Mouse (Mus musculus) kidney, postnatal 25 days (tissue): ENCODE data around the gene Zswim8.

ENCODE experiments used
- DNase-seq, 2 experiments: peaks; one replicate each; pipeline ENCODE4 v3.0.0; 2021; ENCODE audit warnings: mixed read lengths in 2 of 2

Zswim8 gene

DNA sequence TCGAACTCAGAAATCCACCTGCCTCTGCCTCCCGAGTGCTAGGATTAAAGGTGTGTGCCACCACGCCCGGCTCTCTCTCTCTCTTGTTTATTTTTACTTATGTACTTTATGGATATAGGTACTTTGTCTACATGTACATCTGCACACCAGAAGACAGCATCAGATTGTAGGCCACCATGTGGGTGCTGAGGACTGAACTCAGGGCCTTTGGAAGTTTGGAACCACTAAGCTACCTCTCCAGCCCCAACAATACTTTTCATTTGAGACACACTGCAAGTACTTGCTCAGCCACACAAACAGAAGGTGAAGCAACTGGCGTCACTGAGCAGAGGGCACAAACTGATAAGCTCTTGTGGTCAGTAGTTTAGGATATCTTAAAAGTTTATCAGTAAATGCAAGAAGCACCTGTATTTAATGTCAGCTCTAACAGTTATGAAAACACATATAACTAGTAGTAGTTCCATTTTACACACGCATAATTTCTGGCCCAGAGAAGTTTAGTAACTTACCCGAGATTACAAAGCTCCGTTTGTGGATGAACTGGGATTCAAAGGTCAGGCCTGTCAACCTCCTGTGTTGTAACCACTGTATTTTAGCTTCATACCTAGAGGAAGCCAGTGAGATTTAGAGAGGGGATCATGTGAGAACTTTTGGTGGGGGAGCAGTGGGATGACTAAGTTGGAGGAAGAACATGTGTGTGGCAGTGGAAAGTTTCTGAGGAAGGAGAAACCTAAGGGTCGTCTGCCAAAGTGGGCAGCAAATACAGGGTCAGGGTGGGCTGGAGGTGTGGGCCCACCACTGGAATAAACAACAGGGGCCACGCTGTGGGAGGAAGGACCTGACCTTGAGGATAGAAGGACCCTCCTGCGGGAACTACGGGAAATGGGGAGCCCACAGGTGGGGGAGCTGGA, 25.9 kb downstream of the Zswim8 start:
- no peak for DNase-seq

DNA sequence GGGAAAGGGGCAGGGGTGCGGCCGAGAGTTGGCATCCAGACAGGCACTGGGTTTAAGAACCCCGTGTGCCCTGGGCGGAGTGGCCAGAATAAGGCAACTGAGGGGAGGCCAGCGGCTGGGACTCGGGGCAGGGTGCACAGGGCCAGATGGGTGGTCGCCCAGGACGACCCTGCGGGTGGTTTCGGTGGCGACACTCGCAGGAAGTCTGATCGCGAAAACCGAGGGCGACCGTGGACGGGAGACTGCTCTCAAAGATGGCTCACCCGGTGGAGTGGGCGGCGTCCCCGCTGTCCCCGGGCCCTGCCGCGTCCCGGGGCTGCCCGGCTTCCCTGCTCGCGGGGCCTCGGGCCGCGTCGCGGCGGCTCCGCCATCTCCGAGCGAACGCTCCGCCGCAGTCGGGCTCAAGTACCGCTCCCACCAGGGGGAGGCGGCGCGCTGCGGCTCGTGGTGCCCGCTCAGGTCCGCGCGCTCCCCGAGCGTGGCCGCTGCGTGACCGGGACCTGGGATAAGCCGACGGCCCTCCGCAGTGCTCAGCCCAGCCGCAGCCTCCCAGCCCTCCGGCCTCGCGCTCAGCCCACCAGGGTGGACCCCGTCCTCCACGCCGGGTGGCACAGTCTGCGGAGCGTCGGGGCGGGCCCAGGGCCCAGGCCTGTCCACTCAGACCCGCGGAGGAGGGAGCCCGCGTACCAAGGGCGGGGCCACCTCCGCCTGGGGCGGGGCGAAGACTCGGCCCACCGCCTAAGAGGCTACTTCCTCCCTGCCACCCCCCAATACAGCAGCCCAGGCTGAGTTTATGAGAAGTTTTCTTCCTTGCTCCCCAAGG, 26.8 kb downstream of the Zswim8 start, which contains the start of gene Ndst2:
Gene Ndst2, minus strand, starts transcription at position 611 of the 823 bp plus-strand sequence.
- peak; percentile 88 to 94 for DNase-seq

DNA sequence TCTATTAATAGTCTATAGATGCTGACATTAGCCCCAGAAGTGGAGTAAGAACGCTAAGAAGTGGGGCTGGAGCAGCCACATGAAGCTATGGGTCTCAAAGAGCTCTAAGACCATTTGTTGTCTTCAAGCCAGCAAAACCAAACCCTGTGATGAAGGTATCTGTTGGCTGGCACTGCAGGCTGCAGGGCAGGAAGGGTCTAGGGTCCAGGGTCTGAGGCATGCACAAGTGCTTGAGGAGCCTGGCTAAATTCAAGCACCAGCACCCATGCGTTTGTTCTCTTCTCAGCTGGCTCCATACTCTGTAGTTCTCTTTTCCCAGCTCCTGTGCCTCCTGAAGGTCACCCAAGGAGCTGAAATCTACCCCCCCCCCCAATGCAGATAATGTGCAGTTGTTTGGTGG, 27.7 kb downstream of the Zswim8 start:
- DNase-seq = no peak

DNA sequence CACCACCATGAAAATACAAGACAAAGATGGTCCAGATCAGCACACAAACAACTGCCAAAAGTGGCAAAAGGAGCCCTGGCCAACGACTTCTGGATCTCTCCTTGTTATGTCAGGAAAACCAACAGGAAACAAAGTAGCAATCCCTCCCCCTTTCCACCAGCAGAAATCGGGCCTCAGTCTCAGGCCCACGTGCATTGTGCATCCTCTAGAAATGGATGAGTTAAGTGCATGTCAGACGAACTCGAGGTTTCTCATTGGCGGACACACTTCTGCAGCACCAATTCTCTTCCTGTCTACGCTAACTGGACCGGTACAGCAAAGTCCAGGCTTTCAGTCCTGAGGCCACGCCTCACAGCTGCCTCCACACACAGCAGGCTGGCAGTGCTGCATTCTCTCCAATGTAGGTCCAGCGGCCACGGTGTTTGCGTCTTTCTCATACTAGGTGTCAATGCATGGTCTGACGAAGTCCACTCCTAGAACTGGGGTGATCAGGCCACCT, 28.6 kb downstream of the Zswim8 start:
- DNase-seq = no peak

DNA sequence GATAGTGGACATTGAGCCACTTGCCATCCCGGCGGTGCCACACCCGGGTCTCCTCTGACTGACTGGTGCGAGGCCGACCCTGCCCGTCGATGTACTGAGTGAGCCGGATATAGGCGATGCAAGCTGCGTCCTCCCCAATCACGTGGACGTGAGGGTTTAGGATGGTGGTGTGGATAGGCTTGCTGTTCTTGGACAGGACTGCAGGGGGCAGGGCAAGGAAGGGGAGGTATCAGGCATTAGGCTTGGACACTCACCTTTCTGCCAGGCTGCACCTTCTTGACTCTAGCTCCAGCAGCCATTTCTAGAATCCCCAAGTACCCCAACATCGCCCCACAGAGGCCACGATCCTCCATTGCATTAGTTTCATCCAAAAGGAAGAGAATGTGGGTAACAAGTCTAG, 30.0 kb downstream of the Zswim8 start:
- DNase-seq = peak; percentile 72 to 85

DNA sequence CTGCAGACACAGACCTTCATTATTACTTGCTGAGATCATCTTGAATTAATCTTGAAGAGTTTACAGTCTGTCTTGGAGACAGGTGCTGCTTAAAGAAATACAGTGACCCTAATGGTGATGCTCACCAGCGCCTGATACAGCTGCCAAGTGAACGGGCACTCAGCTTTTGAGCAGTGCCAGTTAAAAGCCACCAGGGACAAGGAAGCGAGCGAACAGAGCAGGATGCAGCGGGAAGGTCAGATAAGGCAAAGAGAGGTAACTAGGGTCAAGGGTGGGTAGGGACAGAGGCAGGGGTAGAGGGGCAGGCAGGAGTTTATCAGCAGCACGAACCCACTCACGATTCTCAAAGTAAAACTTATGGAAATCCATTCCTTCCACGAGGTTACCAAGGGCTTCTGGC, 31.2 kb downstream of the Zswim8 start:
- no peak for DNase-seq

DNA sequence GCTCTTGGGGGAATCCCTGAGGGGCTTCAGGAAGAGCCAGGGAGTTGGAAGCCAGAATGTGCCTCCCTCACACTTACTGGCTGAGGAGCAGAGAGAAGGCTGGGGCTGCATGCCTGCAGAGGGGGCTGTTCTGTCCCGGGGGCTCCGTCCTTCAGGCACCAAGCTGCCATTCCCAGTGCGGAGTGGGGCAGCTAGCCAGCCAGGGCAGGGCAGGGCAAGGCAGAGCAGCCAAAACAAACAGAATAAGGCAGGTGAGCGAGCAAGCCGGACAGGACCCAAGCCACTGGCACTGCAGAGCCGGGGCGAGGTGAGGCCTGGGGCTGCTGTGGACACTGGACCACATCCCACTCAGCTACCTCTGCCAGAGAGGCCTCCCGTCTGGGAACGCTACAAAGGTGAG, 33.9 kb downstream of the Zswim8 start:
- no peak for DNase-seq

DNA sequence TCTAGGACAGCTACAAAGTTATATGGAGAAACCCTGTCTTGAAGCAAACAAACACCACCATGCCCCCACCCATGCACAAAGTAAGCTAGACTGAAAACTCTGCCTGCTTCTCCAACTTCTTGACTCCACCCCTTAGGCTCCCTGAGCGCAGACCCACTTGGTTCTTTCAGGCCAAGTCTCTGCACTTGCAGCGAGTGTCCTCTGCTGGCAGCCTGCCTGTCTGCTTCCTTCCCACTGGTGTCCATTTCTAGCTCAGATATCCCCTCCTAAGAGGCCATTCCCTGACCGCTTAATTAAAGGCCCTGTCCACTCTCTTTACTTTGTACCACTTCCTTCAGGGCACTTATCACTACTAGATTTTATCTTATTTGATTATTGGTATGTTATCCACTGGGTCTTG, 36.3 kb downstream of the Zswim8 start:
- DNase-seq = peak; percentile 65 to 72

DNA sequence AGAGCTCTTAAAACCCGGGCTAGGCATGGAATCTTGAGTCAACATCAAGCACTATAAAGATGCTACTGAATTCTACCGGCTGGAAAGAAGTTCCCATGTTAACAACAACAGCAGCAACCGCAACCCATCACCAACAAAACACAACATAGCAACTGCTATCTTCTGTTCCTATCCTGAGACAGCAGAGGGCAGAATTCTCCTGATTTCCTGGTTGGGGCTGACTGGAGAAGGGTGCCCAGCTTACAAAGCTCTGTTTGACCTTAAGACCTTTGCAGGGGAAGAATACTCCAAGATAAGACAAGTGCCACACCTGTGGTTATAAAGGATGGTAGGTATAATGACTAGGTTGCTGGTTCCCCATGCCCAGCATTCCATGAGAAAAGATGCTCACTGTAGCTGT, 39.6 kb downstream of the Zswim8 start:
- no peak for DNase-seq

DNA sequence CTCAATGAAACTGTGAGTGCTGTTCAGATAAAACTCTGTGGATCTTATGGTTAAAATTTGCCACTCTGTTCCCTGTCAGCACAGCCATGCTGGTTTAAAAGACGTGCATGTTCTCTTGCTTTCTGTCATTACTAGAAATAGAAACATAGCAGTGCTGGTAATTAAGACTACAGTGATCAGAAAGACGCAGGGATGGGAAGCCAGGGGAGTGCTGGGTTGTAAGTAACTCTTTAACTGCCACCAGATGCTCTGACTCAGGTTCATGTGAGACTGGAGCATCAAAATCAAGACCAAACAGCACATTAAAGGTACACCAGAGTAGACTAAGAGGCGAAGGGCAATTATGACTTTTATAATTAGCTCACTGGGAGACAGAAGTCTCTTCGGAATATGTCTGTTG, 41.0 kb downstream of the Zswim8 start:
- DNase-seq = no peak

DNA sequence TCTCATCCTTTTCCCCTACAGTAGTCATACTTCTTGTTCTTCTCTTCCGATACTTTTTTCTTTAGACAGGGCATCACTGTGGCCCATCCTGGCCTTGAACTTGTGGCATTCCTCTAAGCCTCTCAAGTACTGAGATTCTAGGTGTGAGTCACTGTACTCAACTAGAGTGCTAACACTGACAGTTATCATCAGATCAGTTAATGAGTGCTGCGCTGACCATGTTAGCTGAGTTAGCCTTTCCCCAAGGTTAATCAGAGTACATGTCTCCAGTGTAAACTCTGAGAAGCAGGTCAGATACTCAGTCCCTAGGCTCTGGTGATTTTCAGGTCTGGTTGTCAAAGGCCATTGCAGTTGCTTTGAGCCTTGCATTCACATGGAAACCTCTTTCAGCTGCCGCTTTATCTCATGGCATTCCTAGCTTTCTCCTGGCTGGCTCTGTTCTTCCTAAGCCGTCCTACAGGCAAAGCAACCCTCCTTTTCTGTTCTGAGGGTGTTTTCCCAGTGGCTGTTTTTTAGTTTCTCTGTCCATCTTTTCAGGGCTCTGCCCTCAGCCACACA, 42.2 kb downstream of the Zswim8 start:
- DNase-seq = no peak

DNA sequence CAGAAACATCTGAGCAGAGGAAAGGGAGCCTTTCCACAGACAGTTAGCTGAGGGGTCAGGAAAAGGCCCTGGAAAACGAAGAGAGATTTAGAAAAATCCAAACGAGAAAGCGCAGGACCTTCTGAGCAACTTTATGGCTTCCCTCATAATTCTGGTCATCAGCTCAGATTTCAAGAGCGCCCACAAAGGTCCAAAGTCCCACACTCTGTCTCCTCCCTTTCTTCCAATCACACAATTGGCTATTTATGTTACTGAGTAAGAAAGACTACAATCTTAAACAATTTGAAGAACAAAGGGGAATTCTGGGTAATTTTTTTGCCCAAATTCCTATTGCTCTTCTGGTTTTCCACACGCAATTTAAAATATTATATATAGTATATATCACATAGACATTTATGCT, 43.2 kb downstream of the Zswim8 start:
- no peak for DNase-seq

DNA sequence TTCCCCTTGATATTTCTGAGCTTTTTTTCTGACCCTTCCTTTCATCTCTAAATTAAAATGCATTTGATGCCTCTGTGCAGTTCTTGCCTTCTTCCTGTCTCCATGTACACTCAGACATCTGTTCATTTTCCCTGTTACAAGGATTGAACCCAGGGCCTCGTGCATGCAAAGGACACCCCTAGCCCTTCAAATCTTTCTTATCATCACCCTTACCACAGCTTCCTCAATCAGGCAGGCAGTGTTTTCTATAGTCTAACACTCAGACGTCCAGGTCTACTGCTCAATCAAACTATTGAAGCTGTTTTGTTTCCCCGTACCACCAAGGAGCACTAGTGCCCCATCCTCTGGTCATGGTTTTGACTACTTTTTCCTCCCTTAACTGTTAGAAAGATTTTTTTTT, 46.4 kb downstream of the Zswim8 start:
- DNase-seq = no peak

DNA sequence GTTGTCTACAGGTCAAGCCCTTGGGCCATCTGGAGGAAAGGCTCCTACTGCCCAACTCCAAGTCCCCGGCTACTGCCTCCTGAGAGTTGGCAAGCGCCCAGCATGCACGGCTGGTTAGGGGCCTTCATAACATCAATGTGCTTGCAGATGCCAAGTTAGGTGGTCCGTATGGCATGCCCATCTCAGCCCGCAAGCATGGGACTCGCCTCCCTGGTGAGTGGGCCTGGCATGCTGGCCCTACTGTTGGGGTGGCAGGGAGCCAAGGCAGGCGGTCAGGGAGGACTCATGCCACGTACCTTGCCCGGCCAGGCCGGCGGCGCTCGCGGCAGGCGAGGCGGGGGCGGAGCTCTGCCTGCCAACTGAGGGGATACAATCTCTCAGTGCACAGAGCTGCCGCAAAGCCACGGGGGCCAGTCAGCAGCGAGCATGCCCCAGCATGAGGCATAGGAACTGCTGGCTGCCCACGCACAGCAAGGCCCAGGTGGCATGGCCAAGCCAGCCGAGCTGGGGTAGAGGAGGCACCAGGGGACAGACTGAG, 50.1 kb downstream of the Zswim8 start:
- peak; percentile 49 to 71 for DNase-seq

DNA sequence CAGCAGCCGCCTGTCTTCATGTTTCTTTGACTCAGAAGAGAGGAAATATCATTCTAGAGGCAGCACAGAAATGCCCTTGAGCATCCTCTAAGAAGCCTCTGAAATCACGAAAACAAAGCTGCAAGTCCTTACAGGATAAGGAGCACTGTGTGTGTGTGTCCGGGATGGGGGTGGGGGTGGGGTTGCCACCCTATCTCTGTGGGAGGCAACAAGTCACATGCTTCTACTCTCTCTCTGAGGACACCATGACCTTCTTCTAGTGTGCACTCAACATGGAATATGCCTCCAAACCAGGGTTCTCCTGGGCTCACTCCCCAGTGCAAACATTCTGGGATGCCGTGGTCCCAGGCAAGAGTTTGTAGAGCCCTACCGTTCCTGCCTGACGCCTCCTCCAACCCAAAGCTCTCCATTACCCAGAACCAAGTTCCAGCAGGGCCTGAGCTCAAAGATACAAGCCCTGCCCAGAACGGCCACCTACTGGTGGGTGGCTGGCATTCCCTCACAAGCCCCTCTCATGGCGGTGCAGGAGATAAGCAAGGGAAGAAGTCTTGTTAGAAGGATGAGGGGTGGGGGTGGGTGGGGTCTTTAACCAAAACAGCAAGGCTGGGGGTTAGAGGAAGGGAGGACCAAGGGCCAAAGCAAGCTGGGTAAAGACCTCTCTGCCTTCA, 51.5 kb downstream of the Zswim8 start:
- DNase-seq = no peak

DNA sequence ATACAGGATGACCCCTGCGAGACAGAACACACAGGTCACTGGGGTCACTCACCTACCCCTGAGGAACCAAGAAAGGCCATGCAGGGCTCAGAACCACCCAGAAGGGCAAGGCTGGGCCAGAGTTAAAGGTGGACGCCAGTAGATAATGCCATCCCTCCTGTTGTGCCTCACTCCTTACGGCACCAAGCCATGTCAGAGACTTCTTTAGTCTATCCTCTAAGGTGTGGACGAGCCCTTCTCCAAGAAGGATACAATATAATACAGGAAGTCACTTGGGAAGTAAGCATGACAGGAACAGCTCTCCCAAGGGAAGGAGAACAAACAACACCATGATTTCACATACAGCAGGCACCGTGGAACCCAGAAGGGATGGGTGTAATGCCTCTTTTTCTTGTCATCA, 57.6 kb downstream of the Zswim8 start:
- no peak for DNase-seq

DNA sequence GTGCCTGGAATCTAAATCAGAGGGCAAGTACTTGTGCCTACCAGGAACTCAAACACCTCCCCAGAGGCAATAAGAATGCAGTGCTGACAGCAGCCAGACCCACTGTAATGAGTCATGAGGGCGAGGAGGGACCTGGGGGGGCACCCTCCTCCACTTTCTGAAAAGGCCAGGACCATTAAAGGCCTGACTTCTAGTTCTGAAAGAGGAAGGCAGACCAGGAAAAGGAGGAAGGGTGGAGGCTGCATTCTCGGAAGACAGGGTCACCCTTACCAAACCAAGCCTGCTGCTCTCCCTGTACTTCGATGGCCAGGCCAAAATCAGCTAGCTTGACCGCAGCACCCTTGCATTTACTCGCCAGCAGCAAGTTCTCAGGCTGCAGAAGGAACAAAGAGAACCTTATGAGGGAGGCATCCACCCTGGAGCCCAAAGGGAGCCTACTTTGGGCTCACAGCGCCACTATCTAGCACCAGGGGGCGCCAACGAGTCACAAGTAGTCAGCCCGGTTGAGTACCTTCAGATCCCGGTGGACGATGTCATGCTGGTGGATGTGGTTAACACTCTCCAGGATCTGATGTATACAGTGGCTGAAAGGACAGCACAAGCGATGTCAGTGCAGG, 58.4 kb downstream of the Zswim8 start:
- peak; percentile 85 to 96 for DNase-seq

DNA sequence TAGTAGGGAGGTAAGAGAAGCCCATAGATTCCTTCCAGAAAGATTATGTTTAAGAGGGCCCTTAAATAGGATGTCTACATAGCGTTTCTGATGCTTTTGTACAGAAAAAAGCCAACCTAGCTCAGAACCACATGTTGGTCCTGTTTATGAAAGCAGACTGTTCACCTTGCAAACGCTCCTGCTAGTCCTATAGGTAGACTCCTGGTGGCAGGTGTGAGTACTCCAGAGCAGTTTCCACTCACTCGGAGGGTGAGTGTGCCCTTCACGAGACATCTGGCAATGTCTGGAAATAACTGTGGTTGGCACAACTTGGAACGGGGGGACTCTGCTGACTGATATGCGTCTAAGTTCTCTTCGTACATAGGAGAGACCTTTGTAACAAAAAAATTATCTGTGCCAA, 60.6 kb downstream of the Zswim8 start:
- DNase-seq = no peak

DNA sequence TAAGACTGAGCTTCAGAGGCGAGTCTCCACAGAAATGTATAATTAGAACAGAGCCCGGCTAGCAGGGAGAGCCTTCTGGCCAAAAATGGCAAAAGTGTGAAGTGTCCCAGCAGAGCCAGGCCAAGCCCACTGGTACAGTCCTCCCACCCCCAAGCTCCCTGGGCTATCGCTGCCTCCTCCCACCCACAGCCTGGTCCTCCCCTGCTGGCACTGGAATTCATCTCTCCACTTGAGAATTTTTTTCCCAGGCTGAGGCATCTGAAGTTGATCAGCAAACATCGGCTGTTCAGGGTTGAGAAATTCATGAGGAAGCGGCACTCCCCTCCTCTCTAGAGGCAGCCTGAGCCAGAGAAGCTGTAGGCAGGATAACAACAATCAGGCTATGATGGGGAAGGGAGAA, 61.2 kb downstream of the Zswim8 start:
- DNase-seq = no peak

DNA sequence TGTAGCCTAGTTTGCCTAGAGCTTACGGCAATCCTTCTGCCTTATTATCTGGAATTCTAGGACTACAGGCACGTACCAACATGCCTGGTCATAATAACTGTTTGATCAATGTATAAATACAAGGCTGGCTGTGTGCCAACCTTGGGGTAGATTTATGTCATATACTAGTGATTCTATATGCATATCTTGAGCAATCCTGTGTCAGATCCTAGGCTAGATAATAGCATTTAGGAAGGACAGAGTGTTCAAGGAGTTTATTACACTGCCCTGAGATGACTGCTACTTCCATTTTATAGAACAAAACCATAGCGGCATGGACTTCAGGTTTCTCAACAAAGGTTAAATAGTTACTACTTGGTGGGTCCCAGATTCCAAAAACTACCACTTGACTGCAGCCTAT, 64.6 kb downstream of the Zswim8 start:
- DNase-seq = no peak

DNA sequence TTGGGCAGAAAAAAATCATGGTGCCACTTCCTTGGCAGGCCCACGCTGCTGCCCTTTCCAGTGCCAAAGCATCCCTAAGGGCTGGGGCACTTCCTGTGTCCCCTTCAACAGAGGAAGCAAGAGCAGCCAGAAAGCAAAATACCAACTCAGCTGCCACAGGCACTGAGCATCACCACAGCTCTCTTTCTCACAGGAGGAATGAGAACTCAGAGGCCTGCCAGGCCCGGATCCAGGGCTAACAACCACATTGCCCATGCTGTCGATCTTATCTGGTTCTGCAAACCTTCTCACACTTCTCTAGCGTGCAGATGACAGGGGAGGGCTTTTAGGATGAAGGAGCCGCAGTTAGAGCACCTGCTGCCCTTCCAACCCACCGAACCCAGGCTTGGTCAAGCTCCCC, 65.5 kb downstream of the Zswim8 start:
- no peak for DNase-seq
